Mouse (Mus musculus) left cerebral cortex, adult 8-10 months (tissue): Measurements from ENCODE around the gene Zcchc7. TPM values are rescaled to one million over a fixed set of nuclear protein-coding genes. Genes with fewer than 3 reads are reported as not detected.

ENCODE experiments used
- DNase-seq, 2 experiments: peaks; one replicate each; pipeline ENCODE4 v3.0.0; 2022; ENCODE audit warnings: low spot score in 2 of 2
- total RNA-seq, 4 experiments: library from RNA; stranded (reverse); gene quantifications; 2 replicates each; pipeline ENCODE4 v1.2.4; 2022

Gene Zcchc7
- 10 to 100 TPM; 46.5 to 57.4 (median 51.1) TPM for total RNA-seq

DNA sequence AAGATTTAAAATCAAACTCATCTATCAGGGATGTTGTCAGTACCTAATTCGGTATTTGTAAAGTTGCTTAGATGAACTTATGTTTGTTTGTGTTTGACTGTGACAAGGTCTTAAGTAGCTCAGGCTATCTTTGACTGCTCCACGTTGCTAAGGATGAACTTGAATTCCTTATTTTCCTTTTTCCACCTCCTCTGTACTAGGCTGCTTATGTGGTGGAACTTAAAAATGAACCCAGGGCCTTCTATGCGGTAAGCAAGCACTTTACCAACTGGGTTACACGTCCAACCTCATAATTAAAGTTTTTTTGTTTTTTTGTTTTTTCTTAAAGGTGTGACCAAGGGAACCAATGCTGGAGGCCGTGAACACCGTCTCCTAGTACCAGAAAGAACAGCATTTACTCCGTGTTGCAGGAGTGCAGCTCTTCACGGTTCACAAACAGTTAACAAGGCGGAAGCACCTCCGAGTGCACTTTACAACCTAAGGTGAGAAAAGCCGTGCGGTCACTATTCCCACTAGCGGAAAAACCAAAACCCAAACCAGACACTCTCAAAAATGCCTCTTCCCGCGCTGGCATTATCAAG, at the start of gene Zcchc7:
TSS of gene Zcchc7 (plus strand) at position 325 of the 581 bp plus-strand sequence.
- no peak for DNase-seq

GRCm38 (mm10) chr4:44705967-44706366, 49.7 kb upstream of the Zcchc7 start:
- no peak for DNase-seq

DNA sequence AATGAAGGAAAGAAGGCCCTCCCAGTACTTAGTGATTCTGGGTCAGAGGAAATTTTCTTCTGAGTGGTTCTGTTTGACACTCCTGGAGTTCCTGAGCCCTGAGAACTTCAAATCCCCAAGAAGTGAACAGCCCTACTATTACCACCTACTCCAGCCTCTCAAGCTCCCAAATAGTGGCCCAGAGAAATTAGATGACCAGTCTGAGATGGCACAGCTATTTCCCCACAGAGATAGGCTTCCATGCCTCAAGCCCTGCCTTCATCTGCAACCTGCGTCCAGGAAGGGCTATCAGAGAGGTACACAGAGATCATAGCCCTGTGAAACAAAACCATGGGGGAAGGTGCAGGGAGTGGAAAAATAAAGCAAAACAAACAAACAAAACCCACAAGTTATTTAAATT, 48.8 kb upstream of the Zcchc7 start:
- DNase-seq = no peak

DNA sequence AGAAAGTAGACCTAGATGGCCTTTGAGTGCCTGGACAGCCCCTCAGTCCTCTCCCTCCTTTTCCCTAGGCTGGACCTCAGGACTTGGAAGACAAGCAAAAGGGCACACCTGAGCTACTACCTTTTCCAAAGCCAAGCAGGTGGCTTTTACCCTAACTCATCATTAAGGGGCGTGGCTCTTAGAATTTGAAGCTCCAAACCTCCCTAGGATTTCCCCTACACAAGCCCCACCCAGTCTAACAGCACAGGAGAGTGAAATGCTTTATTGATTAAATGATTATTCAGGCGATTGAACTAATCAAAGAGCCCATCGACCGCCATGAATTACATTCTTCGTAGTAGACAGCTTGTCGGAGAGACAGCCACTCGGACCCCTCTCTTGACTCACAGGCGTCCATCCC, 47.4 kb upstream of the Zcchc7 start:
- no peak for DNase-seq

DNA sequence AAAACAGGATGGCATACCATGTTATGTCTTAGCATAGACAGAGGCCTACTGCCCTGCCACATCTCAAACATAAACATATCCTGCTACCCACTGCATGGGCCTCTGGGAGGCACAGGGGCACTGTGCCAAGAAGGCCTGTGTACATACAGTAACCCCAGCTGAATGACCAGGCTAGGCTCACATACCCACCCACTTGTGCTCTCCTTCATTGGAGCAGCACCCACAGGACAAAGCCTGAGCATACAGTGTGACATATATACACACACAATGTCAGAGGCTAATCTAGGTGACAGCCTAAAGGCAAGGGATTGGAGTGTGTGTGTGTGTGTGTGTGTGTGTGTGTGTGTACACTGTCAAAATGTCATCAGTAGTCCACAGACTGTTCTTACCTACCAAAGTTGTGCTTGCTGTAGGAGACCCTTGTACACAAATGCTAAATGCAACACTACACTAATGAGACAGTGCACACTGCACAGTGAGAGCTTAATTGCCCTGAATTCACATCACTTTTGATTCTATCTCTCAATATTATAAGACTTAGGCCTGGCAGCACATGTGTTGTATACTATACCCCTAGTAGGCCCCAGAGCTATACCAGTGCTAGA, 46.5 kb upstream of the Zcchc7 start:
- no peak for DNase-seq

GRCm38 (mm10) chr4:44709740-44710700, 45.7 kb upstream of the Zcchc7 start, which contains the start of gene Pax5:
TSS of gene Pax5 (minus strand) at chr4:44710487.
- no peak for DNase-seq

DNA sequence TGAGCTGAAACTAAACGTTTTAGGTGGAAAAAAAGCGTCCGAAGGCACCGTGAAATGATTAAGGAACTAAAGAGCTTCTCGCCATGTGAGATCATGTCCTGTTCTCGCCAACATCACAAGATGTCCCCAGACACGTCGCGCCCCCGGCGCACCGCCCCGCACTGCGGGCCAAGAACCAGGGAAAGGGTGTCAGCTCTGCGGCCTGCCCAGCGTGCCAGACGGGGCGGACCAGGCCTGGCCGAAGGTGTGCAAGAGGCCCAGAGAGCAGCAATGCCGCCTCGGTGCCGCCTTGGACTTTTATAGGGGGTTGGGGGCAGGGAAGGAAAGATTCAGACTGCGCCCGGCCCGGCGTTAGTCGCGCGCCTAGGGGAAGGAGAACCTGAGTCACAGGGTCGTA, 45.0 kb upstream of the Zcchc7 start:
- no peak for DNase-seq

- DNase-seq = no peak
These were observed 44.4 kb upstream of the Zcchc7 start for GRCm38 (mm10) chr4:44711136-44711900.

DNA sequence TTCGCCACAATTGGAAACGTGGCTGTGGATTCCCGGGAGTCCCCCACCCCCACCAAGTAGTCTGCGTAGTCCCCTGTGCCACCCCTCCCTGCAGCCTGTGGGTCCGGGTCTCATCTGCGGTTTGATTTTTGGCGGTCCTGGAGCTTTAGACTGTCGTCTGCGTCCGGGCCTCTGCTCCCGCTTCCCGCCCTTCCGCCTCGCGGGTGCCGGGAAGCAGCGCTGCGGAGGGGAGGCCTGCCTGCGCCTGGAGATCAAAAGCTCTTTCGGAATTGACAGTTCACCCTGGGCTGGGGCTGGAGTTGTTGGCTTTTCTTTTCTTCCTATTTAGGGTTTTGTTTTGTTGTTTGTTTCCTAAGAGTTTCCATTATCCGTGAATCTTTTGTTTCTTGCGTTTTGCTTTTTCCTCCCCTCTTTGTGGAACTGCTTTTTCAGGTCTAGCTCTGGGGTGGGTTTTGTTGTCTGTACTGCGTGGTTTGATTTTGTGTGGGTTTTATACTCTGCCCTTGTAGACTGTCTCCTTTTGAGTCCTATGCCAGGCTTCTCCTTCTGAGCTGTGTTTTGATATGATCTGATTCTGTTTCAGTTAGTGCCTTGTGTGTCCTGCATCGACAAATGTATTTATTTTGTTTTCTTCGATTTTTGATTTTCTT, 43.5 kb upstream of the Zcchc7 start:
- DNase-seq = no peak

- DNase-seq = no peak
These were observed 42.7 kb upstream of the Zcchc7 start for GRCm38 (mm10) chr4:44712786-44713553.

- no peak for DNase-seq
These were observed 42.1 kb upstream of the Zcchc7 start for GRCm38 (mm10) chr4:44713554-44714051.

DNA sequence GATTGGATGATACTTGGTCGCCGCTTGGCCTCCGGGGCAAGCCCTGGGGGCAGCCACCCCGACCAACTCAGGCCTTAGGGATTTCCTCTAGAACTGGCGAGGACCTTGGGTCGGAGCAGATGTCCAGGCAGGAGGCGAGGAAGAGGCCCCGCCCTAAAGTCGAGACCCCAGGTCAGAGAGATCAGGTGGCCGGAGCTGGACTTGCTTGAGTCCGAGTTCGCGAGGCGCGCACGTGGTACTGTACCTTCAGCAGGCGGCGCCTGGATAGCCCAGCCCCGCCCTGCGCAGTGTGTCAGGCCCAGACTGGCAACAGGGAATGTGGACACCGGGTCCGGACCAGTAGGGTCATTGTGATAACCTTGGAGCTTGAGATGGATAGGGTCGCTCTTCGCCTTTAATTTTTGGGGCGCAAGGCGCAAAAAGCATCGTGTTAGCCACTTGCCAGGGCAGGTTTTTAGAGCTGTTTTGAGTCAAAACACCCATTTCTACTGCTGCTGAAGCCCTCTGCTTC, 41.5 kb upstream of the Zcchc7 start:
- no peak for DNase-seq

DNA sequence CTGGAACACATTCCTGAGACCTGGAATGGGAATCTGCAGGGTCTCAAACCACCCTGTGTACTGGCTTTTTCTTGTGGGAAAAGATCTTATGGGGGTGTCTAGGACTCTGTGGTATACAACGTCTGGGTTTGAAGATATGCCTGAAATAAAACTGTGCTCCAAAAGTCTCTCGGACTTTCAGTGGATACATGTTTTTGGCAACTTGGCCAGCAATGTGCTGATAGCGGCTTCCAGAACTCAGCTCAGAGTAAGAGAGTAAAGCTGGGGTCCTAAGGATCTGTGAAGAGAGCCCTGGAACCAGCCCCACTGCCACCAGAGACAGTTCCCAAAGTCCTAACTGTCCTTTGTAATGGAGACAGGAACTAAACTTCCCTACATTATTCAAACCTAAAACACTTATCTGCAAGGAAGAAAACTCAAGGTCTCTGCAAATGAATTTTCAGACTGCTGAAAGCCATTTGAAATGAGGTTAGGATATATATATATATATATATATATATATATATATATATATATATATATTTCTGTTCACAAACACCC, 40.0 kb upstream of the Zcchc7 start:
- no peak for DNase-seq

DNA sequence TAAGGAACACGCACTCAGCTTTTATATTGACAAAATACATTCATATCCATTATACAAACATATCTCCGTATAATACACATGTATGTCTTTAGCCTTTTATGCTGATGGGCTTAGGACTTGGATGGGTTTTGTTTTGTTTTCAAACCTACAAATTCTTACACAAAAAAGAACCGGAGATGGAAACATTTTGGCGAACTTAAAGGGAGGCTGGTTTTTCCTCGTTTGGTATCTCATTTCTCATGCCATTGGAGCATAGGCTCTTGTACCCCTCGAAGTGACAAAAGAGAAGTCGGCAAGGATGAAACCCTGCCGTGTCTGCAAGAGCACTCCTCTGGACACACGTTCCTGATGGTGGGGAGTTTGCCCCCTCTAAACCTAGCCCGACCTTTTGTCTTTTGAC, 39.3 kb upstream of the Zcchc7 start:
- DNase-seq = no peak

DNA sequence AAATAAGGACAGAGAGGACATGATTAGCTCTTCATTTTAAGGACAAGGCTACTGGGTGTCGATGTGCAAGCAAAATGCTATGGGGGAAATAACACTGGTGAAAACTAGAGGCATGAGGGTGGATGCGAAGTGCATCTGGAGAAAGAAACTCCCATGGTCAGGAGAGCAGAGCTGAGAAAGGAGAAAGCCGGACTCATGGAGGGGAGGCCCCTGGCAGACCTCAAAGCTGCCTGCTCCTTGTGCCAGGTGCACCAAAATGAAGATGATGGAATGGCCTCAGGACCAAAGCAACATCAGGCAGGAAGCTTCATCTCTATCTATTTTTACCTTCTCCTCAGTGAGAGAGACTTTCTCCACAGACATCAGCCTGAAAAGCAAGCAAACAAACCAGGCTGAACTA, 38.0 kb upstream of the Zcchc7 start:
- no peak for DNase-seq

- DNase-seq = no peak
These were observed 35.6 kb upstream of the Zcchc7 start for GRCm38 (mm10) chr4:44720046-44720445.

GRCm38 (mm10) chr4:44721237-44721636, 34.4 kb upstream of the Zcchc7 start:
- DNase-seq = no peak

GRCm38 (mm10) chr4:44740471-44740870, 15.2 kb upstream of the Zcchc7 start:
- no peak for DNase-seq

DNA sequence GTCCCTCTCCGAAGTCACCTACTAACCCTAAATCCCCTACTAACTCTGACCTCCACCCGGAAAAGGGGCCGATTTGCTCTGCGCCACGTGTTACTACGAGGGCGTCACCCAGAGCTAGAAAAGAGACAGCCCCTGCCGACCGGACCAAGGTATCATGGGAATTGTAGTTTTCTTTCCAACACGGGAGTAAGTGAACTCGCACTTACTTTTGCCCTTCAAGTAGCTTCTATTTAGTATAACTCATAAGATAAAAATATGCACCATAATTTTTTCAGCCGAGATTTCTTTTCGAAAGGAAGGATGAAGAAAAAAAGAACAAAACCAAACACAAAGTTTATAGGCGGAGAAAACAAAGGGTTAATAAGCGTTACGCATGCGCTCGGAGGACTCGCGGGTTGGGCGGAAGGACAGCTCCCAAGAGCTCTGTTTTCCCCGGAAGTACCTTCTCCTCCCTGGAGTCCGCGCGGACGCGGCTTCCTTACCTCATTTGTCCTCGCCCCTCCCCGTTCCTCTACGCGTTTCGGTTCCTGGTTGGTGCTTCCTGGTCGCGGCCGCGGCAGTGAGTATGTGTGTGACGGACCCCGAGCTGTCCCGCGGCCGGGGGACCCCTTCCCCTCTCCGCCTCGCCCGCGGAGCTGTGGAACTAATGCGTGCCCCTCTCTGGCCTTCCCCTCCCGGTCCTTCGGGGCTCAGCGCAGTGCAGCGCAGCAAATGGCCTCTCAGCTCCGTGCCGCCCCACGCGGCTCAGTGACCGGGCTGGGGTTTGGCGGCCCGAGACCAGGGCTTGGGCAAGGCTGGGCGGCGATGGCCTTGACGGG, 666 bp downstream of the Zcchc7 start:
- DNase-seq = peak; percentile 80 to 90
